Mouse (Mus musculus): ENCODE measurements around the gene Gcnt4. TPM values are rescaled to one million over a fixed set of nuclear protein-coding genes. Genes with fewer than 3 reads are reported as not detected.
"Not testable (repeated sequence)": the region's sequence is repeated elsewhere in the genome, so short reads cannot be mapped to it uniquely, and the experiment has no call there.

Gcnt4 gene
- 1 to 10 TPM; 3.8 to 4.3 (median 4.0) TPM for total RNA-seq (2022)

DNA sequence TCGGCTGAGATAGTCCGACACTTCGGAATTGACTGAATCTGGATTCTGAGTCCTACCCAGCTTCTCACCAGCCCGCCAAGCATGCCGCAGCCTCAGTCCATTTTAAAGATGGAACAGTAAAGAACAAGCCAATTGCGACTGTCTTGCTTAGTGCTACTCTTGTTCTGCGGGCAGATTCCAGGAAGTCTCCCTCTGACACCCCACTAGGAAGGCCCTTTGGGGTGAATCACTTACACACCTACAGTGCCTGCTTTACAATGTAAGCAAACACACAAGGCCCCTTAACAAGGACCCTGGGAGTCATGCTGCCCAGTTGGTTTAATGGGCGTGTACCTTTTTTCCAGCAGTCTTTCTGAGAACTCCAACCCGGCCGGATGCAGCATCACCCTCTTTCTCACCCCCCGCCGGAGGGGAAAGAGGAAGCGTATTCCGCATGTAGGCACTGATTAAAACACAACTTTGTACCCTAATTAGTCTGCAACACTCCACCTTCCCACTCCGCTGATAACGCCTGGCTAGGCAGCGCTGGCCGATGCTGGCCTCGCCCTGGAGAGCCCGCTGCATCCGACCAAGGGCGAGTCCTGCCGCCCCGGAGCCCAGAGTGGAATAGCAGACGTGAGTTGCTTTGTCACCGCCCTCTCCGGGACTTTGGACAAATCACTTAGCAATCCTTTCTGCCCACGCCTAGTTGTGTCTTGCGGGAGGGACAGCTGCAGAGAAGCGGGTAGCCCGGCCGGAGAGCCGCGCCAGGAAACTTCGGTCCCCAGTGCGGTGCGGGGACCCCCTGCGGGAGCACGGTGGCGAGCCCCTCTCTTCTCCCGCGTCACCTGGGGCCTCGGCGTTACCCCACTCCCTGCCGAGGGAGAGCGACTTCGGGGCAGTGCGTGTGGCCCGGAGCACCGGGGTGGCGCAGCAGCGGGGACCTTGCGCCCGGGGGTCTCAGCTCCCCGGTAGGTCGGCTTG is at the start of gene Gcnt4:
Gcnt4 (plus strand) TSS at position 691 of the 963 bp plus-strand sequence.
- no peak for DNase-seq (ENCODE audit: low spot score in 2 of 2)

DNA sequence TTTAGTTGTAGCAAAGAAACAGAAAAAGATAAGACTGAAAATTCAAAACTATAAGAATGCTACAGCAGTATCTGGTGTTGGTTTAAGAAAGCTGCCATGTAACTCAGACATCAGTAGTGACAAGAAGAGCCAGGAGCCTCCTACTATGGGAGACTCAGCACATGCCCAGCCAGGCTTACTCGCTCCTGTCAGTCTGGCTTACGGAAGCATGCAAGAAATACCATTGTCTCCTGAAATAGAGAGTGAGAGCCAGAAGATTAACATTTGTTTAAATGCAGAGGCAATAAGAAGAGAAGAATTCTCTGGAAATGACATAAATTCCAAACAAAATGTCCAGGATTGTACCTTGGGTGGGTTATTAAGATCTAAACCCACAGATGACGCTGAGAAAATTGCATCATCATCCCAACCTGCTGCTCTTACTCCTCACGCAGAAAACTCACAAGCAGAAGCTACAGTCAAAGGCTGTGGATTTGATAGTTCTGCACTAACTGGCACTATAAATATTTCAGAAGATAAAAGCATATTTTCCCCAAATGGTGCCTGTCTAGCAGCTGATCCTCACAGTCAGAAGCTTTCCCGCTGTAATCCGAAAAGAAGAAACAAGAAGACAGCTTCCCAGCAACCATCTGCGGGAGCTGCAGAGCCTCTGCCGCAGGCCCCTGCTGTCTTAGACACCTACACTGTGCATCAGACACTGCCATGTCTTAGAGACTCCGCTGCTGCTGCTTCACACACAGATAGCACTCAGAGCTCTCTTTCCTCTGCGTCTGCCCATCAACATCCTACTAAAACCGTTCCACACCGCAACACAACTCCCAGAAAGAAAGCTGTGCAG is 46.0 kb upstream of the Gcnt4 start:
- DNase-seq (ENCODE audit: low spot score in 2 of 2), result peak; percentile 21 to 34

DNA sequence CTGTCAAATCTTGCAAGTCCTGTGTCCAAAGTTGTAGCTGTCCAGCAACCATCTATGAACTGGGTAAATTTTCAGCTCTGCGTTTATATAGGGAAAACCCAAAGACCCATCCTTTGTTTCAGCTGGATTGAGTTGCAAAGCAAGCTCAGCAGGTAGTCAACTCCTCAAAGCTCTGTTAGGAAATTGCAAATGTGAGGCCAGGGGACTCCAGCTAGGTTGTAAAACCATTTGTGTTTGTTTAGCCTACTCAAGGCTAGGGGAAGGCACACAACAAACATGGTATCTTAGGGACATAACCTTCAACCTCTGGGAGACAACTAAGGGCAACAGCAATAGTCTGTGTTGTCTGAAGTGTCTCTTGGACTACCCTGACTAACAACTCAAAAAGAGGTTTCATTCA is 40.0 kb upstream of the Gcnt4 start:
- no peak for DNase-seq (ENCODE audit: low spot score in 2 of 2)

DNA sequence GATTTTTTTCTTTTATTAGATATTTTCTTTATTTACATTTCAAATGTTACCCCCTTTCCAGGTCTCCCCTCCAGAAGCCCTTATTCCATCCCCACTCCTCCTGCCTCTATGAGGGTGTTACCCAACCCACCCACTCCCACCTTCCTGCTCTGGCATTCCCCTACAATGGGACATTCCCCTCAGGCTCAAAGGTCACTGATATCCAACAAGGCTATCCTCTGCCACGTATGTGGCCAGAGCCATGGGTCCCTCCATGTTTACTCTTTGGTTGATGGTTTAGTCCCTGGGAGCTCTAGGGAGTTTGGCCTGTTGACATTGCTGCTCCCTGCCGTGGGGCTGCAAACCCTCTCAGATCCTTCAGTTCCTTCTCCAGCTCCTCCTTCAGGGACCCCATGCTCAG is 34.5 kb upstream of the Gcnt4 start:
- no peak for DNase-seq (ENCODE audit: low spot score in 2 of 2)

DNA sequence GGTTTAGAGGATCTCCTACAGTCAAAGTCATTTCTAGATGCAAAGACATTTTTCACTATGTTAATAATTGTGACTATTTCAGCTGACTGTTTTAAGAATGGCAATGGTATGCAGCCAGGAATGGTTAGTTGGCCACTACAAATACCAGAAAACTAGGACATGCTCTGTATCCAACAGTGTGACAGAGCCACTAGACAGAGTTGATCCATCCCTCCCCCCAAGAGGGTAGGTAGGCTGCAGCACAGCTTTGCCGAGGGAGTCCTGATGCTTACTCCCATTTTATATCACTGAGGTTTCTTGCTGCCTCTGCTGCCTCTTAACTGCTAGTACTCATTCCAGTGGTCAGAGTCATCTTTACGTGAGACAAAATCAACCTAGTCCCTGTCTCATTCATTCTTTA is 29.3 kb upstream of the Gcnt4 start:
- no peak for DNase-seq (ENCODE audit: low spot score in 2 of 2)

DNA sequence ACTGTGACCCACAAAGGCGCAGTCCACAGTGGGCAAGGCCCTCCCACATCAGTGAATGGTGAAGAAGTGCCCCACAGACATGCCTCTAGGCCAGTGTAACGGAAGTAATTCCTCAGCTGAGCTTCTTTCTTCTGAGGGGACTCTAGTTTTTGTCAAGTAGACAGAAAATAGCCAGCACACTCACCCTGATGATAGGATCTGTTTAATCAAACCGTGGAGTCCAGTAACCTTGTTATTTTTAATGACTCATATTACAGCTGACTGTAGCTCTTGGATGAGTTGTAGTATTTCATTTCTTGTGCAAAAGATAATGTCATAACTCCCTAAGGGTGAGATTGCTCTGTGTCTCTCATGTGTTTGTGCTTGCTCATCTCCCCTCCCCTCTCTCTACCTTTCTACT is 17.8 kb upstream of the Gcnt4 start:
- no peak for DNase-seq (ENCODE audit: low spot score in 2 of 2)

DNA sequence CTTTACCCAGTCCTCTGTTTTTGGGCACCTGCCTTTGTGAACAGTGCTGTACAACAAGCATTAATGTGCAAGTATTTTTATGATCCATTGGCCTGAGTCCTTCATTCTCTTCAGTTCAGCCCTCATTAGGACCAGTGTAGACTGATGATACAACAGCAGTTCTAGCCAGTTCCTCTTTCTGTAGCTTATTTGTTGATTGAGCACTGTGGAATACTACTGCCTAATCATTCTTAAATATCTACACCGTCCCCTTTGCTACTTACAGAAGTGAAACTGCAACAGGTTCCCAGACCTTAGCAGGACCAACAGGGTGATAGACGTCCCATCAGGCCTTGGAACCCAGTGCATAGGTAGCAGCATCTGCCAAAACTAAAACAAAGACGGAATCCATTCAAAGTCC is 13.3 kb upstream of the Gcnt4 start:
- no peak for DNase-seq (ENCODE audit: low spot score in 2 of 2)

DNA sequence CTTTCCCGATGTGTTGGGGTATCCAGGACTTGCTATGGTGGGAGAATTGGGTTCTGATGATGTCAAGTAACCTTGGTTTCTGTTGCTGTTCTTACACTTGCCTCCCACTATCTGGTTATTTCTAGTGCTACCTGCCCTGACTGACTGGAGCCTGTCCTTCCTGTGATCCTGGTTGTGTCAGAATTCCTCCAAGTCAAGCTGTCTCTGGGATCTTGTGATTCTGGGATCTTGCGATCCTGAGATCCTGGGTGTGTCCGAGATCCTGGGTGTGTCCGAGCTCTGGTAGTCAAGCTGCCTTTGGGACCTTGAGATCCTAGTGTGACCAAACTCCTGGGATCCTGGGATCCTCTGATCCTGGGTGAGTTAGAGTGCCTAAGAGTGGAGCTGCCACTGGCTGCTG is 1.4 kb upstream of the Gcnt4 start:
- DNase-seq (ENCODE audit: low spot score in 2 of 2), result not testable (repeated sequence)

DNA sequence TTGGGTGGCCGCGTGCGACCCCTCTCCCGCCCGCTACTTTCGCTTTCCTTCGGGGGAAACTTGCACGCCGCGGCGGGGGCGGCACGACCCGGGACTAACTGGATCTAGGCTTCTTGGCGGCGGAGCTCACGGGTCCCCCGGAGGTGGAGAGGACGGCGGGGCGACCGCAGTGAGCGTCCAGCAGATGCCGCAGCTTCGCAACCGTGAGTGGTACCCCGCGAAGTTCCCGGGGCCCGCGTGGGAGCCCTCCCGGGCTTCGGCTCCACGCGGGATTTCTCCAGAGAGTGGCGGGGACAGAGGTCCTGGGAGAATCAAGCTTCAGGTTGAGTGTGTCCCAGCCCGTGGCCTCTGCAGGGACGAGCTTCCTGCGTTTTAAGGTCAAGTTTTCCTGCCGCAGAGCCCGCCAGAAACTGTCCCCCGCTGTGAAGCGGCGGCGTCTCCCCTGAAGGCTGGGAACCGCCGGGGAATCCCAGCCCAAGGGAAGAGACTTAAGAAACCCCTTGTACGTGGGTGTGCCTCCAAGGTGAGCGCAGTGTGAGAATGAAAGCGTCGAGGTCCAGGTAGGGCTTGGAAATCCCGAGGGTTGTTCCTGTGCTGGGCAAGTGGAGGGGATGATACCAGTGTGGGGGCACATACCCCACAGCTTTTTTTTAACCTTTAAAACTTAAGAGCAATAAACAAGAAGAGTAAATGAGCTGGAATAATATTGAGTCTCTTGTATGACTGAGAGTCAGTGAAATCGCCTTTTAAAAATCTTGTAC is 676 bp downstream of the Gcnt4 start:
- no peak for DNase-seq (ENCODE audit: low spot score in 2 of 2)

DNA sequence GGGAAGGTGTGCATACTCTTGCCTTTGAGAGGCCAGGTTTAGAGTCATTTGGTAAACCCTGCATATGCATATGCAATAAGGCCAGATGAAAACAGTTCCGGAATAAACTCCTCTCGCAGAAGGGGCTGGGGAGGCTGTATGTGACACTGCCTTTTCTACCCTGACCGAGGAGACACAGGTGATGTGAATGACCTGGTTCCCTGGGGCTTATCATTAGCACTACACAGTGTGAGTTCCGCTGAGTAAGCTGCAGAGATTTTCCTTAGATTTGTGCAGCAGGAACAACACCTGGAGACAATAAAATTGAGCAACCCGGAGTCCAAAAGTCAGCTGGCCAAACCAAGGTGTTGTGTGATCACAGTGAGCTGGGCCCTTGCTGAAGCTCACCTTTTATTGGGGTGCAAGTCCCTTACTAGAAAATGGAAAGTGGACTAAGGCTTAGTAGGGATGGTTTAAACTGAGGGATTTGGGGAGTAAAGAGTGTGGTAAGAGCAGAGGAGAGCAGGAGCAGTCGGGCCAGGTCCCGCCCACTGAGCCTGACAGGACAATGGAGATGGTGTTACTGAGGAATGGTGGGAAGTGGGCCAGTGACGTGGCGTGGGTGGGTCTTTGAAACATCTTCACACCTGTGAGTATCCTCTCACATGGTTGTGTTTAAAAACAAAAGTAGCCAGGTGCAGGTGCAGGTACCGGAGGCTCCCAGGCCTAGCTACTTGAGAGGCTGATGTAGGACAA is 1.7 kb downstream of the Gcnt4 start:
- no peak for DNase-seq (ENCODE audit: low spot score in 2 of 2)

DNA sequence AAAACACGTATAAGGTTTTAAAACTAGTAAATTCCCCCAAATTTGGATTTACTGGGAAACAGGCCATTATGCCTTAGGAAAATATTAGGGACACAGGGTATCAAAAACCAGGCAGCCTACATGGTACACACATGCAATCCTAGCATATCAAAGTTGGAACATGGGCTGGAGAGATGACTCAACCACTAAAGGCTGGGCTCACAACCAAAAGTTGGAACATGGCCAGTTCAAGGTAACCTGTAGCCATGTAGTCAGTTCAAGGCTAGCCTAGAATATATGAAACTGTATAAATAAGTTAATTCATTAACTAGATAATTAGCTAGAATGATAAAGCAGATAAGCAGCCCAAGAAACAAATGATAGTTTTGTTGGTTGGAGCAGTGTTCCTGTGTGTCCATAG is 3.3 kb downstream of the Gcnt4 start:
- DNase-seq (ENCODE audit: low spot score in 2 of 2), result no peak

DNA sequence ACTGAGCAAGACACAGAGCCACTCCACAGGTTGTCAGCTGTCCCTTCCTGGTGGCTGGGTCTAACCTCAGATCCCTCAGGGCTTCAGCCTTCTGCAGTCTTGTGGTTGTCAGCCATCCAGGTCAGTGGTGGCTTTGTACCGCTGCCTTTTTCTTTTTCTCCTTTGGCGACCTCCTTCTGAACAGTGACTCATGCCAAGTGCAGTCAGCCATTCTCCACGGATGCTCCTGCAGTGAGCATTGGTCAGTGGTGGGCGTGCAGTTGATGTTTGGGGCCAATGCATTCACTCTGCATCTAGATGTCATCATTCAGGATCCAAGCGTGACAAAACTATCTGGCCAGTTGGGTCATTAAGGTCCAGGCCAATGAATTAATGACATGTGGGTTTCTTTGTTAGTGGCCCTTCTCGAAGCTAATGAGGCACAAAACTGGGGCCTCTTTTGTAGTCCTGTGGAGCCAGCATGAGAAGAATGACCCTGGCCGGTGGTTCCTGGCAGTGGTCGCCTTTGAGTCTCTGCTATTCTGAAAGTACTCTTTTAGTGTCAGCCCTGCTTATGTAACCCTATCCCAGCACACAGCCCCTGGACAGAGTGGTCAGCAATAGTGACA is 4.0 kb downstream of the Gcnt4 start:
- peak in 1 of 2 experiments; percentile 64 for DNase-seq (ENCODE audit: low spot score in 2 of 2)

DNA sequence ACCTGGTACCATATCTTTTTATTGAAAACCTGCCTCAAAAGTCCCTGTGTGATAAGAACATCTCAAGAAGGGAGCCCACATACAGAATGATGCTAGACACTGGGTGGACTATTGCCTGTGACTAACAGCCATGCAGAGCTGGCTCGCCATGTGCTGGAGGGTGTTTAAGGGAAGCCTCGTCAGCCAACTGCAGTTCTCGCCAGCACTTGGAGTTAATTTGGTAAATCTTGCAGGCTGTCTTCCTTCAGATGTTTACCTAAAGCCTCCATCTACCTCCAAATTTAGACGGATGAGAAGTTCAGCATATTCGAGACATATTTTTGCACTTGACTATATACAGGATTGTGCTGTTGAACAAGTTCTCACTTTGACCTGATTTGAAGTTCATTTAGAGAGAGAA is 8.3 kb downstream of the Gcnt4 start:
- DNase-seq (ENCODE audit: low spot score in 2 of 2), result no peak

DNA sequence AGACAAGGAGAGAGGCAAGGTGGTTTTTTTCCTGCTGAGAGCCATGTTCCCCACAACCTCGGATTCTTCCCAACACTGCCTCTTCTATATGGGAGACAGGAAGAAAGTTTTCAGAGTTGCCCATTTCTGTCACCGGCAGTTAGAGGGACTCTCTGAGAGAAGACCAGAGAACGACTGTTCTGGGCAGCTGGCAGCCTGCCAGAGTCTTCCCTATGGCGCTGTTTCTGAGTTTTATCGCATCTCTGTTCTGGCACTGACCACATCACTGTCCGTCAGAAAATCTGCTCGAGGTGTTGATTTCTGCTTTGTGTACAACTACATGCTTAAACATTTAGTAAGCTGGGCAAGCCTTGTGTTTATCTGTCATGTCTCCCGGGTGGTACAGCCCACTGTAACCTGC is 8.9 kb downstream of the Gcnt4 start:
- DNase-seq (ENCODE audit: low spot score in 2 of 2), result no peak

DNA sequence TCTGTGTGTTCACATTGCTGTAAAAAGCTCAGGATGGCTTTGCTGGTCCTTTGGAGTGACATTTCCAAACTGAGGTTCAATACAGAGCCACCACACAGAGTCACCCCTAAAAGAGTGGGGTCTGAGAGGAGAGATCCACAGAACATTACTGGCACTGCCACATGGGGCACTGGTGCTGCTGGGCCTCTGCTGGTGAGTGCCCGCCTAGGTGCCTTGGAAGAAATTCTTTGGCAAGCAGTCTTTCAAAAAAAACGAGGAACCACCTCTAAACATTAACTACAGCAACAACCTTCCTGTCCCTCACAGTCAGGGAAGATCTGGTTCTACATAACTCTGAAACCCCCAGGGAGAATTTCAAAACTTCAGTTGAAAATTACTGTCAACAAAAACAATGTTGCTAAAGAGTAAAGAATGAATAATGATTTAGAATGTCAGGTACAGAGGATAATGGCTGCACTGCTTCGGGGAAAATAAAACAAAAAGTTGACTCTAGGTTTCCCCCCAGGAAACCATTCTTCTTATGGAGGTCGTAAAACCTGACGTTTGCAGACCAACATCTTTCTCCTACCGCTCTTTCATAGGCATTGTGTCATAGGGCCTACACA is 11.8 kb downstream of the Gcnt4 start:
- DNase-seq (ENCODE audit: low spot score in 2 of 2), result no peak

DNA sequence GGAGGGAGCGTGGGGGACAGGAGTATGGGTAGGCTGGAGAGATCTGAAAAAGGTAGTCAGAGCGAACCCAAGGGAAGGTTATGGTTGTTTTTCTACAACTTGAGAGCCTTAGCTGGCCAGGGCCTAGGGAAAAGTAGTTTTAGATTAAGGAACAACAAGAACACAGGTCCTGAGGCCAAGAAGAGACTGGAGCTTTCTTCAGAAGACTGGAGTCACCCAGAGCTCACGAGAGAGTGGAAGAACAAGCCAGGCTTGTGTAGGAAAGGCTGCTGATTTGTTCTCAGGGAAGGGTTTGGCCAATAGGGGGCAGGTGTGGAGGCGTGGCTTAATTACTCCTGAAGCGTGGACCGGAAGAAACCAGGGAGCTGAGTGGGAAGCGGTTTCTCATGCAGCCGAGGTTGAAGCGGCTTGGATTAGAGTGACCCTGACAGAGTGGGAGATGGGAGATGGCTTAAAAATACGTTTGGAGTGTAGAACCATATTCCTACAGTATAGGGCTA is 12.6 kb downstream of the Gcnt4 start:
- DNase-seq (ENCODE audit: low spot score in 2 of 2), result no peak

DNA sequence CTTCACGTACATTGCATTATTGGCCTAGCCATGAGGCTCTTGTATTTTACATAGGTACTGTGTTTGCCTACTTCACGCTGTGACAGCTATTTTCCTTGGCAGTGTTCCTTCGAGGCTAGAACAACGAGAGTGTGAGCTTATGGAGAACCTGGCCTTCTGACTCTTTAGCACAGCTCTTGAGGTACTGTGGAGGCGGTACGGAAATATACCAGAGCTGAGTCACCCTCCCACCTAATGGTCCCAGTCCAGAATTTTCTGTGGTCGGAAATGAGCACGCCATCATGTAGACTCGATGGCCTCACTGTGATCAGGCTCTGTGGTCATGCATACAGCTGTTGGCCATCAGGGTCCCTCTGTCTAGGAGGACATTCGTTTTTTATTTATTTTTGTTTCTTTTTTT is 15.2 kb downstream of the Gcnt4 start:
- no peak for DNase-seq (ENCODE audit: low spot score in 2 of 2)

DNA sequence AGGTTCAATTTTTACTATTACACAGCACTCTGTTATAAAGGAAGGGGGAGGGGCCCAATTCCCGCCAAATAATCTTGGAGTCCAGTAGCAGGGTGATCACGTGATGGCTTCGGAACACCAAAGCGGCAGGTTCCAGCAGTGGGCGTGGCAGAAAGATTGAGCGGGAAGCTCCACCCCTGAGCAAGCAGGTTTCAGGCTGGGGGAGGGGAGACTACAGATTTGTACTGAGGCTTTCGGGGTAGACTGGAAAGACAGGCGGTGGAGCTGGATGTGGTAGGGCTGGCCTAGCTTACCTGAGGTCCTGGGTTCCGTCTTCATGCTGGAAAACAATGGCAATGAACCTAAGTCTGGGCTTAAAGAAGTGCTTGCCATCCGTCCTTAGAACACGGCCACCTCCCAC is 17.0 kb downstream of the Gcnt4 start:
- DNase-seq (ENCODE audit: low spot score in 2 of 2), result not testable (repeated sequence)

DNA sequence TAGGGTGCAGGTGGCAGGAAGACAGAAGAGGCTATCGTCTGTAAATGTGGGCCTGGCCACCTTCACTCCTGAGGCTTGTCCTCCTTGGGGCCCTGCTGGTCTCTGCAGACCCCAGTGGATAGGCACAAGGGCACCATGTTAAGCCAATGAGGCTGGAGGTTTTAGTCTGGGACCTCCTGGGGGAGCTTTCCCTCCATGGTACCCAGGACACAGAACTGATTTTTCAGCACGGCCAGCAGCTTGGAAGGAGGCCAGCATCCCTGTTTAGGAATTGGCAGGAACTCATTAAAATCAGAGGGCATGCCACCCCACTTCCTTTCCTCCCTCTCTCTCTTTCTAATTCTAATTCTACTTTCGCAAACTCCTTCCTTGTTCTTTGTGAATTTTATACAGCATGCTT is 19.1 kb downstream of the Gcnt4 start:
- DNase-seq (ENCODE audit: low spot score in 2 of 2), result peak; percentile 55 to 59

DNA sequence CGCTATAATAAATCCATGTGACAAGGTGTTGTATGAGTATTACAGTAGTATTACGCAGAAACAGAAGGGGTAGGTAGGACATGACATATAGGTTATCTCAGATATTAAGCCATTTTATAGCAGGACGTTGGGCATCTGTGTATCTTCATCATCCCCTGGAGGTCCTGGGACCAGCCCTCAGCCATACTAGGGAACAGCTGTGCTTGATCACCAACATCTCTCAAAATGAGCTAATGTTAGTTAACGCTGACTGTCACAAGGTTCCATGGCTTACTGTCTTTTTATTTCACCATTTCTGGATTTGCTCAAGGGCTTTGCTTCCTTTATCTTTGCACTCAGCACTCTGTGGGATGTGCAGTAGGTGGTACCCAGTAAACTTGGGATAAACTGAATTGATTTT is 21.3 kb downstream of the Gcnt4 start:
- no peak for DNase-seq (ENCODE audit: low spot score in 2 of 2)
